Mouse (Mus musculus) CH12.LX (cell line): ENCODE measurements around the gene Trh. TPM values are rescaled to one million over a fixed set of nuclear protein-coding genes. Genes with fewer than 3 reads are reported as not detected.

Experiments used
- DNase-seq: peaks from one replicate; pipeline ENCODE4 v3.0.0-alpha.2; 2013; ENCODE audit errors: extremely low read depth
- H3K27ac ChIP-seq: 2 replicates; pipeline ENCODE4 v1.5.1; 2012; ENCODE audit warnings: low read depth, mild to moderate bottlenecking, control low read depth, moderate library complexity; ENCODE audit not compliant: insufficient read depth
- H3K27me3 ChIP-seq: replicated peaks from 2 replicates; pipeline ENCODE3; 2012; ENCODE audit warnings: inconsistent platforms
- H3K36me3 ChIP-seq, 2 experiments: replicated peaks in 1 of 2; 2 replicates each; pipeline versions ENCODE3 to v1.6.1; 2012; ENCODE audit warnings: inconsistent platforms in 1 of 2, low read length in 1 of 2, mild to moderate bottlenecking in 1 of 2, mixed read lengths in 1 of 2, moderate library complexity in 1 of 2; ENCODE audit not compliant: control insufficient read depth in 1 of 2, insufficient read depth in 1 of 2
- H3K4me1 ChIP-seq, 2 experiments: 2 replicates each; pipeline ENCODE4 v1.6.1; 2012; ENCODE audit warnings: inconsistent platforms in 1 of 2, moderate library complexity in 1 of 2; ENCODE audit not compliant: insufficient read depth in 2 of 2, control insufficient read depth in 1 of 2
- H3K4me2 ChIP-seq: 2 replicates; pipeline ENCODE4 v1.6.1; 2012; ENCODE audit warnings: low read depth, mild to moderate bottlenecking, control low read depth; ENCODE audit not compliant: poor library complexity, insufficient read depth, severe bottlenecking
- H3K4me3 ChIP-seq, 3 experiments: fragments of 150-350 bp in 1 of 3; sonication (generic) in 1 of 3; replicated peaks in 1 of 3; 2 replicates each; pipeline versions ENCODE3 to v1.5.1; 2011 to 2012; ENCODE audit warnings: low read depth in 2 of 3, low read length in 2 of 3, mild to moderate bottlenecking in 2 of 3, moderate library complexity in 2 of 3, control low read depth in 1 of 3, improper control_type of control experiment in 1 of 3, inconsistent platforms in 1 of 3, mixed read lengths in 1 of 3; ENCODE audit not compliant: poor library complexity in 1 of 3
- H3K79me2 ChIP-seq: replicated peaks from 2 replicates; pipeline ENCODE4 v1.6.1; 2012; ENCODE audit warnings: mild to moderate bottlenecking, moderate library complexity; ENCODE audit not compliant: control insufficient read depth, poor library complexity, insufficient read depth, severe bottlenecking; ENCODE audit errors: extremely low read depth
- H3K9ac ChIP-seq: 2 replicates; pipeline ENCODE4 v1.6.1; 2012; ENCODE audit warnings: low read depth, mild to moderate bottlenecking, control low read depth, moderate library complexity; ENCODE audit not compliant: insufficient read depth
- H3K9me3 ChIP-seq: replicated peaks from 2 replicates; pipeline ENCODE3; 2012; ENCODE audit warnings: low read length, inconsistent platforms, mixed read lengths
- BHLHE40 ChIP-seq: IDR thresholded peaks from 2 replicates; pipeline ENCODE4 v1.6.1; 2011; ENCODE audit warnings: mild to moderate bottlenecking, low read depth, low read length, improper control_type of control experiment
- CHD2 ChIP-seq: IDR thresholded peaks from 2 replicates; pipeline ENCODE4 v1.6.1; 2011; ENCODE audit warnings: low read length, improper control_type of control experiment
- CTCF ChIP-seq, 2 experiments: IDR thresholded peaks in 1 of 2; conservative IDR thresholded peaks in 1 of 2; 2 replicates each; pipeline ENCODE4 v1.5.1; 2011 to 2012; ENCODE audit warnings: low read depth in 2 of 2, low read length in 2 of 2, improper control_type of control experiment in 1 of 2, inconsistent platforms in 1 of 2, mild to moderate bottlenecking in 1 of 2, moderate library complexity in 1 of 2
- E2F4 ChIP-seq: IDR thresholded peaks from 2 replicates; pipeline ENCODE4 v1.6.1; 2011; ENCODE audit warnings: low read depth, low read length, improper control_type of control experiment; ENCODE audit not compliant: insufficient replicate concordance
- ETS1 ChIP-seq: conservative IDR thresholded peaks from 2 replicates; pipeline ENCODE4 v1.6.1; 2012; ENCODE audit warnings: low read depth, mild to moderate bottlenecking, inconsistent platforms, low read length, improper control_type of control experiment, moderate library complexity
- GABPA ChIP-seq: IDR thresholded peaks from 2 replicates; pipeline ENCODE4 v1.6.1; 2012; ENCODE audit warnings: low read depth, low read length, improper control_type of control experiment, inconsistent platforms; ENCODE audit not compliant: insufficient replicate concordance
- HCFC1 ChIP-seq: IDR thresholded peaks from 2 replicates; pipeline ENCODE4 v1.6.1; 2012; ENCODE audit warnings: low read depth, mild to moderate bottlenecking, inconsistent platforms, low read length, improper control_type of control experiment
- IRF4 ChIP-seq: IDR thresholded peaks from 2 replicates; pipeline ENCODE4 v1.6.1; 2014; ENCODE audit warnings: low read depth, mild to moderate bottlenecking, inconsistent platforms, low read length, improper control_type of control experiment
- KAT2A ChIP-seq: IDR thresholded peaks from 2 replicates; pipeline ENCODE4 v1.6.1; 2012; ENCODE audit warnings: low read length, improper control_type of control experiment, inconsistent platforms; ENCODE audit not compliant: insufficient replicate concordance
- MAX ChIP-seq: IDR thresholded peaks from 2 replicates; pipeline ENCODE4 v1.6.1; 2011; ENCODE audit warnings: low read length, improper control_type of control experiment
- MYC ChIP-seq: IDR thresholded peaks from 2 replicates; pipeline ENCODE4 v1.6.1; 2011; ENCODE audit warnings: low read depth, mild to moderate bottlenecking, improper control_type of control experiment, low read length
- PAX5 ChIP-seq: IDR thresholded peaks from 2 replicates; pipeline ENCODE4 v1.6.1; 2012; ENCODE audit warnings: low read length, inconsistent platforms, mixed read lengths
- RAD21 ChIP-seq: IDR thresholded peaks from 2 replicates; pipeline ENCODE4 v1.6.1; 2011; ENCODE audit warnings: low read depth, mild to moderate bottlenecking, low read length, improper control_type of control experiment, moderate library complexity
- SIN3A ChIP-seq: IDR thresholded peaks from 2 replicates; pipeline ENCODE4 v1.6.1; 2012; ENCODE audit warnings: low read length, improper control_type of control experiment, inconsistent platforms
- TBP ChIP-seq: conservative IDR thresholded peaks from 2 replicates; pipeline ENCODE4 v1.6.1; 2011; ENCODE audit warnings: low read depth, low read length, improper control_type of control experiment
- UBTF ChIP-seq: IDR thresholded peaks from 2 replicates; pipeline ENCODE4 v1.6.1; 2012; ENCODE audit warnings: low read depth, mild to moderate bottlenecking, inconsistent platforms, low read length, improper control_type of control experiment, moderate library complexity
- USF1 ChIP-seq: IDR thresholded peaks from 2 replicates; pipeline ENCODE4 v1.6.1; 2014; ENCODE audit warnings: low read depth, mild to moderate bottlenecking, inconsistent platforms, low read length, improper control_type of control experiment
- USF2 ChIP-seq: conservative IDR thresholded peaks from 2 replicates; pipeline ENCODE4 v1.6.1; 2011; ENCODE audit warnings: low read depth, low read length, improper control_type of control experiment
- ZMIZ1 ChIP-seq: IDR thresholded peaks from 2 replicates; pipeline ENCODE4 v1.6.1; 2012; ENCODE audit warnings: low read depth, mild to moderate bottlenecking, inconsistent platforms, low read length, improper control_type of control experiment
- dilution Hi-C: fragments of 300-500 bp; cut with MboI; formaldehyde crosslinking; loops from 2 replicates; pipeline ENCODE4 v1.14.3; 2020; ENCODE audit warnings: low sequenced_read_pairs; ENCODE audit not compliant: extremely low pct_unique_long_range_greater_than_20kb, extremely low pct_ligation_motif_present
- in situ Hi-C: fragments of 300-500 bp; cut with MboI; formaldehyde crosslinking; loops from 3 replicates; pipeline ENCODE4 v1.14.3; 2019; ENCODE audit warnings: low sequenced_read_pairs, low pct_ligation_motif_present, low pct_unique_long_range_greater_than_20kb, mixed read lengths
- polyA plus RNA-seq: library from polyadenylated mRNA; unstranded; fragments of >175 nt; gene quantifications from 2 replicates; pipeline ENCODE4 v1.2.1, GENCODE M21; 2012; ENCODE audit warnings: low read depth; ENCODE audit not compliant: insufficient read length
- total RNA-seq, 2 experiments: library from RNA; depleted of rRNA; stranded (reverse); fragments of 300-350 nt in 1 of 2; fragments of >200 nt in 1 of 2; gene quantifications; 2 replicates each; pipeline ENCODE4 v1.2.3; 2012 to 2014

Trh gene
- total RNA-seq (2012; rRNA removed): not detected in 2 replicates
- total RNA-seq (2014; rRNA removed): not detected in 2 replicates
- polyA plus RNA-seq: not detected in 2 replicates

DNA sequence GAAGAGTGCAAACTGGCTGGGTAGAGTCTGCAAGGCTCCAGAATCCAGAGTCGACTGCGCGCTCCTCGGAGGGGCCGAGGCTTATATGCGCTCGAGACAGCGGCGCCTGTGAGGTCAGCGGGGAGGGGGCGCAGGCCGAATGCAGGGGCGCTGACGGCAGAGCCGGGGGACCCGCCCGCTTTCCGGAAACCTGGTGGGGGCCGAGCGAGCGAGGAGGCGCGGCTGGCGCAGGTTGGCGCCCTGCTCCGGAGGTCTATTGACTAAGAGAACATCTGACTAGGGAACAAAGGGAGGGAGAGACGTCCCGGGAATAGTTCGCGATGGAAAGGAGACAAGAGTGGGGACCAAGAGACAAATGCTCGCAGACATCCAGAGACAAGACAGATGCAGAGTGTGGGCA, at the start of gene Trh:
TSS of gene Trh (minus strand) at position 60 of the 400 bp plus-strand sequence.
- DNase-seq: no peak
- Histone ChIP-seq H3K9me3 (no peaks in the 10 kb centered on the region), H3K4me2 (no peak within 1 kb of the TSS), H3K27ac (no peak within 1 kb of the TSS), H3K4me1 (0 out of 4 replicates have a peak, but pooled peaks cover 0 to 4% of the 10 kb centered on the region in 2 experiments), H3K4me3 (no peak within 1 kb of the TSS), H3K27me3 (peaks cover 76% of the 10 kb centered on the region), H3K9ac (no peak within 1 kb of the TSS), H3K79me2 (no peaks in the 10 kb centered on the region), H3K36me3 (no peaks in the 10 kb centered on the region)
- no peak for TF ChIP-seq HCFC1
- no peak for TF ChIP-seq IRF4
- TF ChIP-seq MAX: no peak
- TF ChIP-seq SIN3A: no peak
- no peak for TF ChIP-seq MYC
- TF ChIP-seq BHLHE40: no peak
- TF ChIP-seq GABPA: no peak
- no peak for TF ChIP-seq UBTF
- no peak for TF ChIP-seq ZMIZ1
- no peak for TF ChIP-seq E2F4
- no peak for TF ChIP-seq USF1
- no peak for TF ChIP-seq CTCF (conservative IDR thresholded peaks at IDR 0.05 in 1 of 2, IDR thresholded peaks at IDR 0.05 in 1 of 2; ENCODE audit: low read depth in 2 of 2, low read length in 2 of 2)
- TF ChIP-seq KAT2A: no peak
- no peak for TF ChIP-seq USF2
- in situ Hi-C loops: no loop called here
- dilution Hi-C loops: no loop called here

GRCm38 (mm10) chr6:92290826-92291225, 46.4 kb upstream of the Trh start:
- H3K79me2 ChIP-seq: no peaks in the 10 kb centered on the region
- no peak for DNase-seq
- H3K4me3 ChIP-seq: no peak overlapping the region
- TF ChIP-seq CHD2 (no peak), CTCF (conservative IDR thresholded peaks at IDR 0.05 in 1 of 2, IDR thresholded peaks at IDR 0.05 in 1 of 2; ENCODE audit: low read depth in 2 of 2, low read length in 2 of 2) (no peak), ETS1 (no peak), USF1 (no peak), IRF4 (no peak), RAD21 (no peak), TBP (no peak), ZMIZ1 (no peak), PAX5 (no peak)
- H3K27me3 ChIP-seq: peaks cover 31% of the 10 kb centered on the region
- in situ Hi-C loops: loop anchor here (25.0 kb wide), 1 partner anchor 171 kb away; no protein-coding TSS in a partner anchor
- peaks cover 0 to 3% of the 10 kb centered on the region in 2 experiments; a peak in 1 of 4 replicates for H3K4me1 ChIP-seq
- no peak overlapping the region for H3K27ac ChIP-seq
- no peaks in the 10 kb centered on the region for H3K9me3 ChIP-seq
- H3K36me3 ChIP-seq: no peaks in the 10 kb centered on the region
- H3K9ac ChIP-seq: no peak overlapping the region
- dilution Hi-C loops: no loop called here
- H3K4me2 ChIP-seq: no peak overlapping the region
